ENCODE assay signal across 10 mouse cellular contexts in genomic region chr16:22160386-22161145, GRCm38 (mm10). TPM values are rescaled to one million over a fixed set of nuclear protein-coding genes. Genes with fewer than 3 reads are reported as not detected.
DNase-seq lines count a peak whose midpoint lies in the region; ATAC-seq and TF ChIP-seq lines count a peak whose summit lies in the region.
"Had no signal": no experiment of that assay in that cellular context is flagged by ENCODE, and none has a peak within 500 bp of the region (broad histone marks: within the 10 kb centered on the region; RNA-seq: fewer than 3 reads in every experiment).

No protein-coding gene starts in this region.

- H3K4me3 ChIP-seq in kidney, embryonic 15.5 days (replicated peaks): peak overlapping the region; percentile 100
- peak overlapping the region; percentile 96 for H3K4me3 ChIP-seq in embryonic facial prominence, embryonic 14.5 days (ENCODE audit: low read depth, low read length)
- peak overlapping the region; percentile 97 for H3K4me3 ChIP-seq in intestine, postnatal 0 days (ENCODE audit: low read depth, low read length)
- peak overlapping the region; percentile 88 for H3K4me3 ChIP-seq in neural tube, embryonic 15.5 days (replicated peaks)

- no peaks in the 10 kb centered on the region for H3K27me3 ChIP-seq in kidney, embryonic 15.5 days
- H3K27me3 ChIP-seq in embryonic facial prominence, embryonic 14.5 days (replicated peaks; ENCODE audit: control insufficient read depth, insufficient read depth, low read length): no peaks in the 10 kb centered on the region
- no peaks in the 10 kb centered on the region for H3K27me3 ChIP-seq in intestine, postnatal 0 days (replicated peaks; ENCODE audit: control insufficient read depth, insufficient read depth, low read length)
- H3K27me3 ChIP-seq in neural tube, embryonic 15.5 days (replicated peaks): no peaks in the 10 kb centered on the region

- peak overlapping the region; percentile 89 for H3K4me2 ChIP-seq in kidney, embryonic 15.5 days
- H3K4me2 ChIP-seq in embryonic facial prominence, embryonic 14.5 days (ENCODE audit: low read depth, low read length): peak overlapping the region; percentile 81
- peak overlapping the region; percentile 92 for H3K4me2 ChIP-seq in intestine, postnatal 0 days (replicated peaks; ENCODE audit: low read depth)
- peak overlapping the region; percentile 92 for H3K4me2 ChIP-seq in neural tube, embryonic 15.5 days

- H3K4me1 ChIP-seq in kidney, embryonic 15.5 days: peaks cover 24% of the 10 kb centered on the region
- peaks cover 17% of the 10 kb centered on the region for H3K4me1 ChIP-seq in embryonic facial prominence, embryonic 14.5 days (ENCODE audit: control insufficient read depth, insufficient read depth, low read length)
- 0 out of 2 replicates have a peak, but pooled peaks cover 3% of the 10 kb centered on the region for H3K4me1 ChIP-seq in intestine, postnatal 0 days (replicated peaks; ENCODE audit: control insufficient read depth, insufficient read depth, low read length)
- H3K4me1 ChIP-seq in neural tube, embryonic 15.5 days: peaks cover 21% of the 10 kb centered on the region

- no peak overlapping the region for H3K27ac ChIP-seq in kidney, embryonic 15.5 days
- H3K27ac ChIP-seq in embryonic facial prominence, embryonic 14.5 days (replicated peaks; ENCODE audit: low read depth, low read length): no peak overlapping the region
- no peak overlapping the region for H3K27ac ChIP-seq in intestine, postnatal 0 days (ENCODE audit: low read depth, low read length)
- no peak overlapping the region for H3K27ac ChIP-seq in neural tube, embryonic 15.5 days (replicated peaks)

- peak overlapping the region; percentile 99; the same call in 1 of the 2 replicates for H3K9ac ChIP-seq in kidney, embryonic 15.5 days
- H3K9ac ChIP-seq in embryonic facial prominence, embryonic 14.5 days (ENCODE audit: low read depth, low read length): peak overlapping the region; percentile 97
- 0 out of 2 replicates have a peak overlapping the region, but pooled peaks have one; percentile 93 for H3K9ac ChIP-seq in intestine, postnatal 0 days (ENCODE audit: low read depth, low read length)
- no peak overlapping the region for H3K9ac ChIP-seq in neural tube, embryonic 15.5 days (replicated peaks)

- no peak for ATAC-seq in kidney, embryonic 15.5 days (replicated peaks; ENCODE audit: low FRiP score)
- no peak for ATAC-seq in embryonic facial prominence, embryonic 14.5 days (ENCODE audit: low read depth)
- no peak for ATAC-seq in intestine, postnatal 0 days
- no peak for ATAC-seq in neural tube, embryonic 15.5 days (ENCODE audit: low FRiP score)

- H3K9me3 ChIP-seq in kidney, embryonic 15.5 days (replicated peaks): no peaks in the 10 kb centered on the region
- no peaks in the 10 kb centered on the region for H3K9me3 ChIP-seq in embryonic facial prominence, embryonic 14.5 days (ENCODE audit: control insufficient read depth, low read length)
- no peaks in the 10 kb centered on the region for H3K9me3 ChIP-seq in intestine, postnatal 0 days (ENCODE audit: control insufficient read depth)
- H3K9me3 ChIP-seq in neural tube, embryonic 15.5 days (replicated peaks): no peaks in the 10 kb centered on the region

- no peak for TF ChIP-seq CTCF in intestine, postnatal 0 days (IDR thresholded peaks at IDR 0.05; ENCODE audit: low read depth)

- no peaks in the 10 kb centered on the region for H3K36me3 ChIP-seq in kidney, embryonic 15.5 days
- H3K36me3 ChIP-seq in embryonic facial prominence, embryonic 14.5 days (ENCODE audit: control insufficient read depth, insufficient read depth, low read length): no peaks in the 10 kb centered on the region
- H3K36me3 ChIP-seq in intestine, postnatal 0 days (ENCODE audit: control insufficient read depth, insufficient read depth): no peaks in the 10 kb centered on the region
- no peaks in the 10 kb centered on the region for H3K36me3 ChIP-seq in neural tube, embryonic 15.5 days
- H3K36me3 ChIP-seq: G1E had no signal

- no peak for DNase-seq in kidney, adult 9 months
- DNase-seq in embryonic facial prominence, embryonic 14.5 days (ENCODE audit: low spot score): no peak
- no peak for DNase-seq in thymus, adult 18-20 months
- no peak for DNase-seq in gastrocnemius, adult 8-10 months (ENCODE audit: low spot score in 2 of 2)
- no peak for DNase-seq in frontal cortex, postnatal 25 days (ENCODE audit: low spot score in 2 of 2)
- DNase-seq: cerebellum, postnatal 36 days had no signal

- WGBS in kidney, embryonic 15.5 days: under 1% methylated on average over 16 of the region's 16 CpGs
- WGBS in embryonic facial prominence, embryonic 14.5 days: under 1% methylated on average over 16 of the region's 16 CpGs
- WGBS in intestine, postnatal 0 days: 1% methylated on average over 16 of the region's 16 CpGs
- WGBS in neural tube, embryonic 15.5 days: under 1% methylated on average over 16 of the region's 16 CpGs

RNA-seq across cellular contexts. Expression of gene Igf2bp2, which starts 2.5 kb away (rescaled TPM):
- 97.9 and 103 TPM in 2 replicates for polyA plus RNA-seq in kidney, embryonic 15.5 days (2015; fragmentation: Nextera tagmentation; extraction: Ambion mirVana)
- polyA plus RNA-seq in embryonic facial prominence, embryonic 14.5 days (2014; fragmentation: Nextera tagmentation; extraction: Ambion mirVana): 74.7 and 81.4 TPM in 2 replicates
- polyA plus RNA-seq in intestine, postnatal 0 days (2015; fragmentation: Nextera tagmentation; extraction: Ambion mirVana): 38.7 and 40.3 TPM in 2 replicates
- 15.5 and 30.4 TPM in 2 replicates for polyA plus RNA-seq in neural tube, embryonic 15.5 days (2015; fragmentation: Nextera tagmentation; extraction: Ambion mirVana)
- 1 to 10 TPM in 2 of 4 experiments, under 1 TPM in 2; 0.53 to 1.4 (median 1.2) TPM for total RNA-seq in gastrocnemius, adult 8-10 months (2022)
